Mouse (Mus musculus): ENCODE measurements around the gene Gm732. TPM values are rescaled to one million over a fixed set of nuclear protein-coding genes. Genes with fewer than 3 reads are reported as not detected.

Gm732 gene
- not detected in 2 replicates for polyA plus RNA-seq (2014; fragmentation: Nextera tagmentation; extraction: Ambion mirVana)

GRCm38 (mm10) chrX:107948365-107948764 is at the start of gene Gm732:
Gene Gm732 (minus strand): TSS chrX:107948465.
- DNase-seq (ENCODE audit: low spot score) (no peak), ATAC-seq (ENCODE audit: insufficient read depth, low FRiP score, low TSS enrichment) (no peak)
- WGBS, result 63% methylated on average over 1 of the region's 1 CpGs
- Histone ChIP-seq H3K27ac (ENCODE audit: low read depth, low read length) (no peak within 1 kb of the TSS), H3K9ac (ENCODE audit: low read length) (no peak within 1 kb of the TSS), H3K27me3 (ENCODE audit: control insufficient read depth, insufficient read depth, low read length) (no peaks in the 10 kb centered on the region), H3K4me3 (ENCODE audit: low read depth, low read length) (no peak within 1 kb of the TSS), H3K9me3 (ENCODE audit: control insufficient read depth, low read length) (no peaks in the 10 kb centered on the region), H3K36me3 (ENCODE audit: control insufficient read depth, insufficient read depth, low read length) (no peaks in the 10 kb centered on the region), H3K4me1 (ENCODE audit: control insufficient read depth, insufficient read depth, low read length) (no peaks in the 10 kb centered on the region), H3K4me2 (ENCODE audit: low read depth) (no peak within 1 kb of the TSS)

Other genes starting within 250 kb of the Gm732 start
- gene Tent5d, start 155.9 kb downstream of the Gm732 start, polyA plus RNA-seq (2014; fragmentation: Nextera tagmentation; extraction: Ambion mirVana), result 0.38 TPM in 1 of 2 replicates, not detected in the other
- gene 2610002M06Rik, start 132.1 kb downstream of the Gm732 start, polyA plus RNA-seq (2014; fragmentation: Nextera tagmentation; extraction: Ambion mirVana), result 9.8 and 12.2 TPM in 2 replicates

All from neural tube, embryonic 11.5 days (tissue).